Mouse (Mus musculus) embryonic fibroblast, embryonic 13.5 days (primary cell): Measurements from ENCODE around the gene Pcca. TPM values are rescaled to one million over a fixed set of nuclear protein-coding genes. Genes with fewer than 3 reads are reported as not detected.

ENCODE experiments used
- H3K27ac ChIP-seq: 2 replicates; pipeline ENCODE4 v1.5.1; 2012; ENCODE audit warnings: low read length, control low read depth, inconsistent platforms; ENCODE audit not compliant: insufficient read depth
- H3K4me1 ChIP-seq: 2 replicates; pipeline ENCODE4 v1.6.1; 2011; ENCODE audit warnings: low read length; ENCODE audit not compliant: control insufficient read depth, insufficient read depth
- H3K4me3 ChIP-seq: 2 replicates; pipeline ENCODE4 v1.5.1; 2011; ENCODE audit warnings: mild to moderate bottlenecking, control low read depth, low read length; ENCODE audit not compliant: insufficient read depth
- CTCF ChIP-seq: IDR thresholded peaks from 2 replicates; pipeline ENCODE4 v1.5.1; 2011; ENCODE audit warnings: mild to moderate bottlenecking, control low read depth, low read length, moderate library complexity, borderline replicate concordance; ENCODE audit not compliant: insufficient read depth
- POLR2A ChIP-seq: IDR thresholded peaks from 2 replicates; pipeline ENCODE4 v1.6.1; 2011; ENCODE audit warnings: low read depth, mild to moderate bottlenecking, control low read depth, low read length, moderate library complexity
- polyA plus RNA-seq: library from polyadenylated mRNA; stranded (reverse); fragments of >200 nt; gene quantifications from 2 replicates; pipeline ENCODE4 v1.2.4, GENCODE M21; 2011; ENCODE audit warnings: low read depth; ENCODE audit not compliant: missing spikeins, insufficient read length

The Pcca gene
- polyA plus RNA-seq, 1 experiment: 30.5 TPM

GRCm38 (mm10) chr14:122876723-122877122, 342.6 kb downstream of the Pcca start:
- Histone ChIP-seq H3K4me3 (no peak overlapping the region), H3K4me1 (0 out of 2 replicates have a peak, but pooled peaks cover 3% of the 10 kb centered on the region), H3K27ac (no peak overlapping the region)
- no peak for TF ChIP-seq POLR2A
- no peak for TF ChIP-seq CTCF

DNA sequence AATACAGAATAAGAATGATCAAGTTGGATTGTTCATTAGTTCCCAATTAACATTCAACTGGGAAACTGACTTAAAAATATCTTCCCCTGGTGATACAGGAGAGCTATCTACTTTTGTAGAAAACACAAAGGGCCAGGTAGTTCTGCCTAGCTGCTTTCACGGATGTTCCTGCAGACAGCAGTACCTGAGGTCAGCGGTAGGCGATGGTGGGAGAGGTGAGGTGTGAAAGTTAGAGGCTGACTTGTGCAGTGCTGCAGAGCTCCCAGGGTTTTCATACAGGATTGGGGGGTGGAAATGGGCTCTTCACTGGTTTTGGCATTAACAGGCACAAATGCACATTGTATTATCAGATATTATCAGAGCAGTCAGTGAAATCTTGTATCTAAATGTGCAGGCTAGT, 343.7 kb downstream of the Pcca start:
- no peak overlapping the region for H3K27ac ChIP-seq
- no peak for TF ChIP-seq POLR2A
- no peak for TF ChIP-seq CTCF
- H3K4me3 ChIP-seq: no peak overlapping the region

GRCm38 (mm10) chr14:122880291-122880690, 346.2 kb downstream of the Pcca start:
- Histone ChIP-seq H3K4me1 (peaks cover 11% of the 10 kb centered on the region), H3K4me3 (no peak overlapping the region), H3K27ac (no peak overlapping the region)
- TF ChIP-seq POLR2A (no peak), CTCF (no peak)

More for the DNA sequence above, 343.7 kb downstream of the Pcca start:
- H3K4me1 ChIP-seq: no peaks in the 10 kb centered on the region

DNA sequence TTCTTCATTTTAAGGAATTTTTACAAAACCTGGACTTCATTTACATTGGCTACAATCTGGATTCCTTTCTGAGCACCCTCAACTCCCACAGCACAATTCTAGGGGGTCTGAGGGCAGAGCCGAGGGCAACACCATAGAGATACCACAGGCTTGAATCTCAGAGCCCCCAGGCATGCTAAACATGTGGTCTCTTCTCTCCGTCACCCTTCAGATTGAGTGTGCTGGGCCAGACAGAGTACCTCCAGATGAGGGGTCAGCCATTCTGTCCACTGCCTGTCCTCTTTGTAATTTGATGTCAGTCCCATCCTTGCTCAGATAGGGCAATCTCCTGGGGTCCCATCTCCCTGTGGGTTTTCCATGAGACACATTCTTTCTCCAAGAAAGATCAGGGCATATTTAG, 347.6 kb downstream of the Pcca start:
- no peak overlapping the region for H3K4me3 ChIP-seq
- peaks cover 11% of the 10 kb centered on the region for H3K4me1 ChIP-seq
- no peak for TF ChIP-seq CTCF
- TF ChIP-seq POLR2A: no peak
- H3K27ac ChIP-seq: no peak overlapping the region

DNA sequence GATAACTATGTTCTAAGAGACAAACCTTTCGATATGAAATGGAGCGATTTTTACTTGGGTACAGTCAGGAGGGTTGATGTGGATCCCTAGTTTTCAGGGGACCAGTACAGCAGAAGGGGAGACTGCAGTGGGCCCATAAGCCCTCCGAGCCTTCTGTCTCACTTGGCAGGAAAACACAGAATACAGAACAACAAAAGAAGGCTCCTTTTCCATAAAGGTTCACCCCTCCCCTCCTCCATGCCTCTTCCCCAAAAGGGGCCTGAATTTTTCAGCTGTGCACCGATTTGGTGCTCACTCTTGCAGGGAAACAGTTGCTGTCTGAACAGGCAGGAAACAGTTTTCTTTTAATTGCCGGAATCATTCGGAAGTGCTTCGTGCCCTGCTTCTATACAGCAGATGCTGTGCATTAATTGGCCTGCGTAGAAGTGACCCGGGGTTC, 348.1 kb downstream of the Pcca start:
- Histone ChIP-seq H3K4me1 (peaks cover 11% of the 10 kb centered on the region), H3K27ac (no peak overlapping the region), H3K4me3 (no peak overlapping the region)
- no peak for TF ChIP-seq CTCF
- TF ChIP-seq POLR2A: no peak

DNA sequence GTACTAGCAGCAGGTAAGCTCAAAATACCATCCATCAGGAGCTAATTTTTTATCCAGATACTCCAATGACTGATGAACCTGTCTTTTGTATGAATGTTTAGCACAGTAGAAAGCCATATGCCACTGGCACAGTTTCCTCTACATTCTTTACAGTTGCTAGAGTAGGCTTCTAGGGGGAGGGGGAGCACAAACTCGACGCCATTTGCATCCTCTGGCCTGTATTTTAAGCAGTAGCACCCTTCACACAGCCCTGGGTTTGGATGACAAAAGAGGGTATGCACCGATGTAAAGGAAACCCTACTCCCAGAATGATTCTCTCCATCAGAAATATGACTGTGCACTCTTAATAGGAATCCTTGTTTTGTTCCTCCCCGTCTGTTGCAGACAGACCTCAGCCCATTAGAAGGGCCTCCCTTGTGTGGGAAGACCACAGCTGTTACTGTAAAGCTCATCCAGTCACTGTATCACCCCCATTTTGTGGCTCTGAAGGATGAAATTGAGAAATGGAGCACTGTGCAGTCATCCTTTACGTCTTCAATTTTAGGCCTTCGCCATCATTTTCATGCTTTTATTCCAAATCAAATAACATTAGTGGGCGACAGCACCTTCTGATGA, 348.8 kb downstream of the Pcca start:
- no peak overlapping the region for H3K4me3 ChIP-seq
- TF ChIP-seq CTCF (no peak), POLR2A (no peak)

GRCm38 (mm10) chr14:122883410-122883806, 349.3 kb downstream of the Pcca start:
- no peak overlapping the region for H3K4me3 ChIP-seq
- H3K27ac ChIP-seq: peak overlapping the region; percentile 39; the same call in 1 of the 2 replicates
- no peak for TF ChIP-seq POLR2A
- no peak for TF ChIP-seq CTCF
- H3K4me1 ChIP-seq: peaks cover 11% of the 10 kb centered on the region

More for the DNA sequence above, 348.8 kb downstream of the Pcca start:
- H3K27ac ChIP-seq: no peak overlapping the region
- peaks cover 11% of the 10 kb centered on the region for H3K4me1 ChIP-seq

DNA sequence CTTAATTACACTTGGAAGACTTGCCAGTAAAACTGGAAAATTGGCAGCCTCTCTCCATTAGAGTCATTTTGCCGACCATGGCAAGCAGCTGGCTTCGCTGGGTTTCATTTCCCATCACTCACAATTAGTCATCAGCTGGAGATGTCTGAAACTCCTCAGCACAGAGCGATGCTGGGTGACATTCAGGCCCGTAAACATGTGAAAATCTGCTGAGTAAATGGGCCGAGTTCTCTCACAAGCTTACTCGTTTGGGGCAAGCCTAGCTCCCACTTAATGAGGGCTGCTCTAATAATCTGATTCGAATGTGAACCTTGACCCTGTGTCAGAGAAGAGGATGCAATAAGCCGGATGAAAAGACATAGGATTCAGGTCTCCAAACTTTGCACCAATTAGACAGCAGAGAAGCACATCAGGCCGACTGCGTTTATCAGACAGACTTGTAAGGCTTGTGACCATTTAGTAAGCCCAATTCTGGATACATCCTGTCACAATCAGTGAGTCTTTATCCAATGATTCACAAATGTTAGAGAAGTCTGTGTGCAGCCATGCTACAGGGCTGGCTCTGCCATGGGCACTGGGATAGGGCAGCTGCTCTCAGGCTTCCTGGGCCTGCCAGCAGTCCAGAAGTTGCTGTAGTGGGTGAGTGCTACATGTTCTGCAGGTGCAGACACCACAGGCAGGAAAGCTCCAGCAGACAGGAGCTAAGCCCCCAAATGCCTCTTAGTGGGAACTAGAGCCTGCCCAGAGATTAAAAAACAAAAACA, 349.9 kb downstream of the Pcca start:
- Histone ChIP-seq H3K27ac (peak overlapping the region; percentile 93), H3K4me3 (no peak overlapping the region), H3K4me1 (peaks cover 11% of the 10 kb centered on the region)
- TF ChIP-seq CTCF (no peak), POLR2A (no peak)

- Histone ChIP-seq H3K4me3 (no peak overlapping the region), H3K4me1 (peaks cover 11% of the 10 kb centered on the region), H3K27ac (no peak overlapping the region)
- TF ChIP-seq POLR2A: no peak
- TF ChIP-seq CTCF: no peak
Measured at GRCm38 (mm10) chr14:122885893-122886292, 351.8 kb downstream of the Pcca start.

- TF ChIP-seq POLR2A (no peak), CTCF (no peak)
- Histone ChIP-seq H3K27ac (no peak overlapping the region), H3K4me3 (no peak overlapping the region), H3K4me1 (peaks cover 11% of the 10 kb centered on the region)
Measured at GRCm38 (mm10) chr14:122887278-122887677, 353.2 kb downstream of the Pcca start.

DNA sequence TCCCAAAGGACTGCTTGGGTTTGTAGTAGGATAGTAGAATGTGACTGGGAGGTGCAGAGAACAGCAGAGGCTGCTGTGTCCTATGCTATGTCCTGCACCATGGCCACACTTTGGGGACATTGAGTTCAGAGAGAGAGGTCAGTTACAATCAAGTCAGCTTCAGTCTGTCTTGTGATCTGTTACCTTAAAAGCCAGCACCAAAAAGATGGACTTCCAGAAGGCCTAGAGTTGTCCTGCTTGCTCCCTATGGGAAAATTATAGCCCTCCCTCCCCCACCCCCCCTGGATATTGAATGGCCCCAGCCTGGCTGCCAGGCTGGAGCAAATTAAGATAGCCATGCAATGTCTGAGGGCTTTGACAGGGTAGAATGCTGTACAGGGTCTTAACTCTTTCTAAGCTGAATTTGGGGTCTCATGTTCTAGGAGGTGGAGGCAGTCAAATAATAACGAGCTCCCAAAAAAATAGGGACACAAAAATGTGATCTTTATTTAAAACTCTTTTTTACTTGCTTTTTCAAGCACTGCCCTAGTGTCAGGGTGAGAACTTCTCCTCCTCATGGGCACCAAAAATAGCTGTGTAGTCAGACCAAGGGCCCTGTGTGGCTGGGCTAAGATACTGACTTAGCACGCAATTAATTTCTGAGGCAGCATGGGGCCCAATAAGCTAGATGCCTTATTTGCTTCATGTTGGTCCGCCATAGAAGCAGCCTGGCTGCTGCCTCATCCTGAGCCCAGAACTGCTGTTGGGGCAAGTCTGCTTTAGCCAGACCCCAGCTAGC, 353.8 kb downstream of the Pcca start:
- Histone ChIP-seq H3K27ac (no peak overlapping the region), H3K4me3 (no peak overlapping the region), H3K4me1 (peaks cover 11% of the 10 kb centered on the region)
- TF ChIP-seq CTCF (no peak), POLR2A (no peak)
